ENCODE assay signal across 36 mouse cellular contexts in the genomic region with DNA sequence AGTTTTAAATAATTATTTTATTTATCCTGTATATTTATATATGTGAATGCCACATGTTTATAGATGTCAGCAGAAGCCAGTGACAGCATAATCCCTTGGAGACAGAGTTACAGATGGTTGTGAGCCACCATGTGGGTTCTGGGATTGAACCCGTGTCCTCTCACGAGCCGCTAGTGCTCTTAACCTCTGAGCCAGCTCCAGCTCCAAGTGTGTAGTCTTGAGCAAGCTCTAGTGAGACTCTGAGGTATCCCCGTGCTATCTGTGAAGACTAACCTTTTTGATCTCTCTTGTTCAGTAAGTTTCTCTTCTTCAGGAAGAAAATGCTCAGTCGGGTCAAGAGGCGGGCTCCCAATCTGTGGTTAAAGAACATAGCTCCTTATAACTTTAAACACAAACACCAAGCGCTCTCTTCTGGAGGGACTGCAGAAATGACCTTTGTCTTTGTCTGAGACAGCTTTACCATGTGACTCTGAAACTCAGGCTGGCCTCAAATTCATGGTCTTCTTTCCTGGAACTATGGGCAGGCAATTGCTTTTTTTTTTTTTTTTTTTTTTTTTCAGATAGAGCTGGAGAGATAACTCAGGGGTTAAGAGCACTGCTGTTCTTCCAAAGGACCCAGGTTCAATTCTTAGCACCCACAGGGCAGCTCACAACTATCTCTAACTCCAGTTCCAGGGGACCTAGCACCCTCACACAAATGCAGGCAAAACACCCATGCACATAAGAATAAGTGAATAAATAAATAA. TPM values are rescaled to one million over a fixed set of nuclear protein-coding genes. Genes with fewer than 3 reads are reported as not detected.
DNase-seq lines count a peak whose midpoint lies in the region; ATAC-seq lines count a peak whose summit lies in the region.
"Had no signal": no experiment of that assay in that cellular context is flagged by ENCODE, and none has a peak within 500 bp of the region (broad histone marks: within the 10 kb centered on the region; RNA-seq: fewer than 3 reads in every experiment).

No protein-coding gene starts in this region.

- DNase-seq in heart, adult 11 months, result peak; percentile 61
- DNase-seq in heart, adult 18-20 months, result no peak
- peak; percentile 24 for DNase-seq in kidney, postnatal 14 days
- DNase-seq in kidney, adult 18-20 months, result no peak
- peak; percentile 72 for DNase-seq in yolk sac, embryonic 10.5 days (ENCODE audit: low spot score)
- no peak for DNase-seq in frontal cortex, postnatal 36 days (ENCODE audit: low spot score in 2 of 2)
- no peak for DNase-seq in embryo, embryonic 9.5 days (ENCODE audit: extremely low spot score)
- DNase-seq: adrenal gland, postnatal 36 days; cerebellum, adult 18-20 months; cerebellum, postnatal 10 days; forebrain, postnatal 0 days; gastrocnemius, postnatal 14 days; heart, adult 2 months; heart, postnatal 4 days; layer of hippocampus, adult 9-11 months; liver, embryonic 13.5 days; lung, adult 18-20 months; right cerebral cortex, adult 18-20 months; right cerebral cortex, postnatal 4 days; thymus, adult 18-20 months; thymus, postnatal 25 days had no signal

- no peak overlapping the region for H3K27ac ChIP-seq in intestine, embryonic 15.5 days
- H3K27ac ChIP-seq: embryonic facial prominence, embryonic 10.5 days; embryonic facial prominence, embryonic 15.5 days; forebrain, embryonic 12.5 days; heart, adult 2 months; hindbrain, embryonic 13.5 days; limb, embryonic 10.5 days; limb, embryonic 15.5 days; liver, embryonic 13.5 days; macrophage; midbrain, embryonic 10.5 days; neural tube, embryonic 12.5 days; stomach, postnatal 0 days had no signal

- H3K4me3 ChIP-seq in intestine, embryonic 15.5 days (replicated peaks), result no peak overlapping the region
- H3K4me3 ChIP-seq: embryonic facial prominence, embryonic 10.5 days; embryonic facial prominence, embryonic 15.5 days; forebrain, embryonic 12.5 days; heart, adult 2 months; heart, embryonic 12.5 days; hindbrain, embryonic 13.5 days; limb, embryonic 10.5 days; limb, embryonic 15.5 days; liver, embryonic 13.5 days; midbrain, embryonic 10.5 days; myocyte; neural tube, embryonic 12.5 days had no signal

- WGBS in intestine, embryonic 15.5 days, result 85% methylated on average over 7 of the region's 7 CpGs

- H3K9me3 ChIP-seq in intestine, embryonic 15.5 days, result no peaks in the 10 kb centered on the region
- H3K9me3 ChIP-seq: embryonic facial prominence, embryonic 10.5 days; embryonic facial prominence, embryonic 15.5 days; forebrain, embryonic 12.5 days; G1E; hindbrain, embryonic 13.5 days; limb, embryonic 10.5 days; limb, embryonic 15.5 days; liver, embryonic 13.5 days; midbrain, embryonic 10.5 days; neural tube, embryonic 12.5 days had no signal

- H3K27me3 ChIP-seq in intestine, embryonic 15.5 days (replicated peaks), result no peaks in the 10 kb centered on the region
- H3K27me3 ChIP-seq: embryonic facial prominence, embryonic 15.5 days; forebrain, embryonic 12.5 days; heart, embryonic 12.5 days; hindbrain, embryonic 13.5 days; limb, embryonic 15.5 days; liver, embryonic 13.5 days; neural tube, embryonic 12.5 days had no signal

- H3K4me1 ChIP-seq in intestine, embryonic 15.5 days (replicated peaks), result no peaks in the 10 kb centered on the region
- H3K4me1 ChIP-seq: embryonic facial prominence, embryonic 10.5 days; embryonic facial prominence, embryonic 15.5 days; forebrain, embryonic 12.5 days; heart, embryonic 12.5 days; hindbrain, embryonic 13.5 days; limb, embryonic 10.5 days; limb, embryonic 15.5 days; midbrain, embryonic 10.5 days; neural tube, embryonic 12.5 days had no signal

- ATAC-seq in intestine, embryonic 15.5 days, result peak; percentile 49; the same call in 1 of the 2 replicates
- ATAC-seq: forebrain, postnatal 0 days; lung, postnatal 0 days had no signal

- H3K9ac ChIP-seq in intestine, embryonic 15.5 days, result no peak overlapping the region
- H3K9ac ChIP-seq: embryonic facial prominence, embryonic 15.5 days; forebrain, embryonic 12.5 days; forebrain, postnatal 0 days; heart, embryonic 12.5 days; hindbrain, embryonic 13.5 days; limb, embryonic 15.5 days; liver, embryonic 13.5 days; neural tube, embryonic 12.5 days had no signal

- H3K36me3 ChIP-seq in intestine, embryonic 15.5 days, result peaks cover 27% of the 10 kb centered on the region; the same call in 1 of the 2 replicates

- H3K4me2 ChIP-seq in intestine, embryonic 15.5 days (replicated peaks), result no peak overlapping the region
- H3K4me2 ChIP-seq: embryonic facial prominence, embryonic 15.5 days; forebrain, embryonic 12.5 days; heart, embryonic 12.5 days; hindbrain, embryonic 13.5 days; limb, embryonic 15.5 days; liver, embryonic 13.5 days; neural tube, embryonic 12.5 days had no signal

RNA-seq across cellular contexts. Expression of a gene that starts 8.0 kb away (rescaled TPM):
- 10 to 100 TPM; 43.9 to 44.2 TPM for total RNA-seq in heart, adult 18-20 months (2021)
- 29.7 and 30.2 TPM in 2 replicates for polyA plus RNA-seq in intestine, embryonic 15.5 days (2015; fragmentation: Nextera tagmentation; extraction: Ambion mirVana)

RNA-seq across cellular contexts. Expression of a gene that starts 31.8 kb away (rescaled TPM):
- 10 to 100 TPM; 30.9 to 31.8 TPM for total RNA-seq in heart, adult 18-20 months (2021)
- polyA plus RNA-seq in intestine, embryonic 15.5 days (2015; fragmentation: Nextera tagmentation; extraction: Ambion mirVana), result 21.6 and 22.1 TPM in 2 replicates

RNA-seq across cellular contexts. Expression of a gene that starts 43.0 kb away (rescaled TPM):
- 10 to 100 TPM; 36.6 to 42.0 TPM for total RNA-seq in heart, adult 18-20 months (2021)
- 11.6 and 15.4 TPM in 2 replicates for polyA plus RNA-seq in intestine, embryonic 15.5 days (2015; fragmentation: Nextera tagmentation; extraction: Ambion mirVana)

Comparison
In these comparisons a context has a peak if more than half of its experiments do, and no peak if none do; other contexts are left out.
1. DNase-seq: peak in heart, adult 11 months (single experiment), kidney, postnatal 14 days (single experiment) and yolk sac, embryonic 10.5 days (single experiment); none in heart, adult 18-20 months (0 of 2), kidney, adult 18-20 months (single experiment), frontal cortex, postnatal 36 days (0 of 2) and embryo, embryonic 9.5 days (single experiment).